Mouse (Mus musculus) liver (tissue): Measurements from ENCODE around the gene Calhm1.
"Not testable (repeated sequence)": the region's sequence is repeated elsewhere in the genome, so short reads cannot be mapped to it uniquely, and the experiment has no call there.

ENCODE experiments used
- DNase-seq: peaks from one replicate; pipeline ENCODE4 v3.0.0-alpha.2; 2020; ENCODE audit warnings: mixed read lengths

The Calhm1 gene

GRCm38 (mm10) chr19:47151332-47152061 lies 7.4 kb upstream of the Calhm1 start:
- no peak for DNase-seq

- no peak for DNase-seq
These were observed 5.8 kb upstream of the Calhm1 start for GRCm38 (mm10) chr19:47149854-47150253.

GRCm38 (mm10) chr19:47148267-47148847 lies 4.3 kb upstream of the Calhm1 start:
- no peak for DNase-seq

- DNase-seq, result no peak
These were observed 1.6 kb downstream of the Calhm1 start for GRCm38 (mm10) chr19:47142438-47142837.

- not testable (repeated sequence) for DNase-seq
These were observed 4.4 kb downstream of the Calhm1 start for GRCm38 (mm10) chr19:47139611-47140010.

GRCm38 (mm10) chr19:47137771-47138421 lies 6.2 kb downstream of the Calhm1 start, which contains the start of gene Calhm2:
Gene Calhm2 (minus strand): TSS chr19:47138294.
- peak; percentile 43 for DNase-seq

- peak; percentile 54 for DNase-seq
These were observed 6.9 kb downstream of the Calhm1 start for GRCm38 (mm10) chr19:47137051-47137581.

- DNase-seq, result no peak
These were observed 7.9 kb downstream of the Calhm1 start for GRCm38 (mm10) chr19:47136170-47136569.

- no peak for DNase-seq
These were observed 8.5 kb downstream of the Calhm1 start for GRCm38 (mm10) chr19:47135568-47135967.

GRCm38 (mm10) chr19:47133161-47133560 lies 10.9 kb downstream of the Calhm1 start:
- DNase-seq, result peak; percentile 22

GRCm38 (mm10) chr19:47130551-47131125 lies 13.4 kb downstream of the Calhm1 start:
- no peak for DNase-seq

- no peak for DNase-seq
These were observed 15.2 kb downstream of the Calhm1 start for GRCm38 (mm10) chr19:47128835-47129234.

GRCm38 (mm10) chr19:47128164-47128563 lies 15.9 kb downstream of the Calhm1 start:
- DNase-seq, result no peak

GRCm38 (mm10) chr19:47122802-47123201 lies 21.3 kb downstream of the Calhm1 start:
- DNase-seq, result peak; percentile 60

- no peak for DNase-seq
These were observed 23.0 kb downstream of the Calhm1 start for GRCm38 (mm10) chr19:47121054-47121453.

GRCm38 (mm10) chr19:47118634-47119033 lies 25.4 kb downstream of the Calhm1 start:
- no peak for DNase-seq

GRCm38 (mm10) chr19:47104641-47105271 lies 39.3 kb downstream of the Calhm1 start:
- DNase-seq, result no peak

- no peak for DNase-seq
These were observed 43.0 kb downstream of the Calhm1 start for GRCm38 (mm10) chr19:47101080-47101479.
